21 mouse cellular contexts compared by ENCODE assay signal in genomic region chr6:23386711-23387110, GRCm38 (mm10).
DNase-seq lines count a peak whose midpoint lies in the region; ATAC-seq and TF ChIP-seq lines count a peak whose summit lies in the region.
"Had no signal": no experiment of that assay in that cellular context is flagged by ENCODE, and none has a peak within 500 bp of the region (broad histone marks: within the 10 kb centered on the region; RNA-seq: fewer than 3 reads in every experiment).

No protein-coding gene starts in this region.

- no peak overlapping the region for H3K27ac ChIP-seq in forebrain, embryonic 13.5 days
- H3K27ac ChIP-seq in forebrain, embryonic 15.5 days (replicated peaks): no peak overlapping the region
- H3K27ac ChIP-seq in midbrain, embryonic 13.5 days: no peak overlapping the region
- H3K27ac ChIP-seq in midbrain, postnatal 0 days (ENCODE audit: low read depth, low read length): no peak overlapping the region
- no peak overlapping the region for H3K27ac ChIP-seq in forebrain, embryonic 14.5 days (ENCODE audit: low read depth, low read length)
- H3K27ac ChIP-seq: embryonic facial prominence, embryonic 12.5 days; heart, embryonic 10.5 days; hindbrain, embryonic 12.5 days had no signal

- peaks cover 37% of the 10 kb centered on the region for H3K27me3 ChIP-seq in forebrain, embryonic 13.5 days
- peaks cover 13% of the 10 kb centered on the region for H3K27me3 ChIP-seq in forebrain, embryonic 15.5 days
- peaks cover 60% of the 10 kb centered on the region for H3K27me3 ChIP-seq in midbrain, embryonic 13.5 days
- peaks cover 25% of the 10 kb centered on the region for H3K27me3 ChIP-seq in midbrain, postnatal 0 days (ENCODE audit: insufficient read depth, low read length)
- H3K27me3 ChIP-seq in forebrain, embryonic 14.5 days (replicated peaks; ENCODE audit: control insufficient read depth, insufficient read depth, low read length): peaks cover 12% of the 10 kb centered on the region
- H3K27me3 ChIP-seq: embryonic facial prominence, embryonic 12.5 days had no signal

- H3K9me3 ChIP-seq in forebrain, embryonic 13.5 days (replicated peaks): no peaks in the 10 kb centered on the region
- no peaks in the 10 kb centered on the region for H3K9me3 ChIP-seq in forebrain, embryonic 15.5 days
- H3K9me3 ChIP-seq in midbrain, embryonic 13.5 days: no peaks in the 10 kb centered on the region
- no peaks in the 10 kb centered on the region for H3K9me3 ChIP-seq in midbrain, postnatal 0 days (ENCODE audit: low read length)
- no peaks in the 10 kb centered on the region for H3K9me3 ChIP-seq in forebrain, embryonic 14.5 days (replicated peaks; ENCODE audit: control insufficient read depth, low read length)
- H3K9me3 ChIP-seq: embryonic facial prominence, embryonic 12.5 days; heart, embryonic 10.5 days; hindbrain, embryonic 12.5 days had no signal

- no peak overlapping the region for H3K4me3 ChIP-seq in forebrain, embryonic 13.5 days
- H3K4me3 ChIP-seq in forebrain, embryonic 15.5 days: no peak overlapping the region
- no peak overlapping the region for H3K4me3 ChIP-seq in midbrain, embryonic 13.5 days (replicated peaks)
- no peak overlapping the region for H3K4me3 ChIP-seq in midbrain, postnatal 0 days (ENCODE audit: low read depth, low read length)
- H3K4me3 ChIP-seq in forebrain, embryonic 14.5 days (ENCODE audit: low read depth, low read length): no peak overlapping the region
- H3K4me3 ChIP-seq: embryonic facial prominence, embryonic 12.5 days; heart, embryonic 10.5 days; hindbrain, embryonic 12.5 days had no signal

- no peak overlapping the region for H3K9ac ChIP-seq in forebrain, embryonic 13.5 days
- H3K9ac ChIP-seq in forebrain, embryonic 15.5 days (replicated peaks): no peak overlapping the region
- no peak overlapping the region for H3K9ac ChIP-seq in midbrain, embryonic 13.5 days (replicated peaks)
- no peak overlapping the region for H3K9ac ChIP-seq in midbrain, postnatal 0 days (replicated peaks; ENCODE audit: low read length, poor library complexity, severe bottlenecking)
- no peak overlapping the region for H3K9ac ChIP-seq in forebrain, embryonic 14.5 days (ENCODE audit: low read length)
- H3K9ac ChIP-seq: embryonic facial prominence, embryonic 12.5 days; hindbrain, embryonic 12.5 days had no signal

- H3K36me3 ChIP-seq in forebrain, embryonic 13.5 days (ENCODE audit: poor library complexity, severe bottlenecking): no peaks in the 10 kb centered on the region
- no peaks in the 10 kb centered on the region for H3K36me3 ChIP-seq in forebrain, embryonic 15.5 days
- no peaks in the 10 kb centered on the region for H3K36me3 ChIP-seq in midbrain, embryonic 13.5 days
- H3K36me3 ChIP-seq in midbrain, postnatal 0 days (ENCODE audit: insufficient read depth, low read length): no peaks in the 10 kb centered on the region
- no peaks in the 10 kb centered on the region for H3K36me3 ChIP-seq in forebrain, embryonic 14.5 days (ENCODE audit: control insufficient read depth, insufficient read depth, low read length)
- H3K36me3 ChIP-seq: embryonic facial prominence, embryonic 12.5 days; heart, embryonic 10.5 days; hindbrain, embryonic 12.5 days had no signal

- no peak for TF ChIP-seq CTCF in midbrain, postnatal 0 days (IDR thresholded peaks at IDR 0.05)

- no peak for DNase-seq in midbrain, postnatal 0 days (ENCODE audit: low spot score)
- peak; percentile 57 for DNase-seq in forebrain, embryonic 14.5 days (ENCODE audit: low spot score)
- peak; percentile 85 for DNase-seq in retina, postnatal 1 day
- no peak for DNase-seq in urinary bladder, adult 18-20 months (ENCODE audit: low spot score in 2 of 2)
- no peak for DNase-seq in spleen, postnatal 36 days (ENCODE audit: low spot score in 2 of 2)
- DNase-seq: adrenal gland, postnatal 10 days; cerebellum, adult 11-12 months; cerebellum, adult 9-10 months; cerebellum, postnatal 25 days; gastrocnemius, postnatal 10 days; heart, adult 18-20 months; heart, postnatal 10 days; heart, postnatal 4 days had no signal

- H3K4me2 ChIP-seq in forebrain, embryonic 13.5 days: no peak overlapping the region
- no peak overlapping the region for H3K4me2 ChIP-seq in forebrain, embryonic 15.5 days (replicated peaks)
- no peak overlapping the region for H3K4me2 ChIP-seq in midbrain, embryonic 13.5 days (replicated peaks)
- no peak overlapping the region for H3K4me2 ChIP-seq in midbrain, postnatal 0 days (ENCODE audit: low read depth, low read length, poor library complexity, severe bottlenecking)
- H3K4me2 ChIP-seq in forebrain, embryonic 14.5 days (ENCODE audit: low read length): no peak overlapping the region
- H3K4me2 ChIP-seq: embryonic facial prominence, embryonic 12.5 days; hindbrain, embryonic 12.5 days had no signal

- peak; percentile 39; the same call in 1 of the 2 replicates for ATAC-seq in forebrain, embryonic 13.5 days
- no peak for ATAC-seq in forebrain, embryonic 15.5 days (replicated peaks)
- peak; percentile 61; the same call in 1 of the 2 replicates for ATAC-seq in midbrain, embryonic 13.5 days
- ATAC-seq in midbrain, postnatal 0 days (ENCODE audit: low FRiP score): no peak
- ATAC-seq in forebrain, embryonic 14.5 days: peak; percentile 36; the same call in 1 of the 2 replicates
- ATAC-seq: hindbrain, embryonic 16.5 days; inflammation-experienced regulatory T-cells, adult 6 months had no signal

- WGBS in forebrain, embryonic 13.5 days: 9% methylated on average over 5 of the region's 5 CpGs
- whole genome bisulfite sequencing in forebrain, embryonic 15.5 days: 7% methylated on average over 5 of the region's 5 CpGs
- 12% methylated on average over 5 of the region's 5 CpGs for WGBS in midbrain, embryonic 13.5 days
- WGBS in midbrain, postnatal 0 days: 9% methylated on average over 5 of the region's 5 CpGs
- WGBS in forebrain, embryonic 14.5 days: 5% methylated on average over 5 of the region's 5 CpGs

- peaks cover 19% of the 10 kb centered on the region for H3K4me1 ChIP-seq in forebrain, embryonic 13.5 days
- H3K4me1 ChIP-seq in forebrain, embryonic 15.5 days: peaks cover 15% of the 10 kb centered on the region
- peaks cover 15% of the 10 kb centered on the region for H3K4me1 ChIP-seq in midbrain, embryonic 13.5 days (replicated peaks)
- peaks cover 4% of the 10 kb centered on the region; the same call in 1 of the 2 replicates for H3K4me1 ChIP-seq in midbrain, postnatal 0 days (ENCODE audit: insufficient read depth, low read length)
- peaks cover 13% of the 10 kb centered on the region for H3K4me1 ChIP-seq in forebrain, embryonic 14.5 days (ENCODE audit: control insufficient read depth, insufficient read depth, low read length)
- H3K4me1 ChIP-seq: heart, embryonic 10.5 days had no signal

Comparison
In these comparisons a context has a peak if more than half of its experiments do, and no peak if none do; other contexts are left out.
1. ATAC-seq: peak in forebrain, embryonic 13.5 days (single experiment), midbrain, embryonic 13.5 days (single experiment) and forebrain, embryonic 14.5 days (single experiment); none in forebrain, embryonic 15.5 days (single experiment) and midbrain, postnatal 0 days (single experiment).
2. DNase-seq: peak in forebrain, embryonic 14.5 days (single experiment) and retina, postnatal 1 day (single experiment); none in midbrain, postnatal 0 days (single experiment), urinary bladder, adult 18-20 months (0 of 2) and spleen, postnatal 36 days (0 of 2).